In genomic region chr5:48511357-48511756, GRCm38 (mm10) we compare ENCODE assay signal across 20 mouse cellular contexts.
DNase-seq lines count a peak whose midpoint lies in the region; ATAC-seq and TF ChIP-seq lines count a peak whose summit lies in the region.
"Had no signal": no experiment of that assay in that cellular context is flagged by ENCODE, and none has a peak within 500 bp of the region (broad histone marks: within the 10 kb centered on the region; RNA-seq: fewer than 3 reads in every experiment).

No protein-coding gene starts in this region.

- no peaks in the 10 kb centered on the region for H3K27me3 ChIP-seq in lung, embryonic 14.5 days (ENCODE audit: insufficient read depth, low read length)
- H3K27me3 ChIP-seq in MEL (ENCODE audit: control insufficient read depth in 1 of 2, insufficient read depth in 2 of 2, low read length in 2 of 2), result no peaks in the 10 kb centered on the region
- H3K27me3 ChIP-seq: embryonic facial prominence, embryonic 12.5 days; forebrain, embryonic 13.5 days; forebrain, embryonic 15.5 days had no signal

- H3K27ac ChIP-seq in lung, embryonic 14.5 days (ENCODE audit: low read depth), result no peak overlapping the region
- peak overlapping the region; percentile 7; the same call in 1 of the 2 replicates for H3K27ac ChIP-seq in MEL (ENCODE audit: control insufficient read depth, low read depth, low read length)
- H3K27ac ChIP-seq: embryonic facial prominence, embryonic 10.5 days; embryonic facial prominence, embryonic 12.5 days; forebrain, embryonic 13.5 days; forebrain, embryonic 15.5 days had no signal

- H3K4me2 ChIP-seq in lung, embryonic 14.5 days, result no peak overlapping the region
- H3K4me2 ChIP-seq: embryonic facial prominence, embryonic 12.5 days; forebrain, embryonic 13.5 days; forebrain, embryonic 15.5 days had no signal

- no peak overlapping the region for H3K9ac ChIP-seq in lung, embryonic 14.5 days
- H3K9ac ChIP-seq in MEL (ENCODE audit: control insufficient read depth, low read depth, low read length, poor library complexity, severe bottlenecking), result no peak overlapping the region
- H3K9ac ChIP-seq: embryonic facial prominence, embryonic 12.5 days; forebrain, embryonic 13.5 days; forebrain, embryonic 15.5 days; forebrain, postnatal 0 days had no signal

- TF ChIP-seq RAD21 in MEL (IDR thresholded peaks at IDR 0.05; ENCODE audit: low read depth, low read length), result no peak

- TF ChIP-seq EP300 in MEL (IDR thresholded peaks at IDR 0.05; ENCODE audit: low read depth in 1 of 2, low read length in 2 of 2), result peak; percentile 72 to 78

- H3K9me3 ChIP-seq in lung, embryonic 14.5 days (ENCODE audit: low read depth, low read length), result no peaks in the 10 kb centered on the region
- H3K9me3 ChIP-seq in MEL (replicated peaks; ENCODE audit: insufficient read depth, low read length), result no peaks in the 10 kb centered on the region
- H3K9me3 ChIP-seq: embryonic facial prominence, embryonic 10.5 days; embryonic facial prominence, embryonic 12.5 days; forebrain, embryonic 13.5 days; forebrain, embryonic 15.5 days had no signal

- peak; percentile 30 for DNase-seq in lung, embryonic 14.5 days
- no peak for DNase-seq in lung, postnatal 10 days
- peak; percentile 76 for DNase-seq in MEL (ENCODE audit: low read depth, low spot score)
- DNase-seq in T-cell, adult 2 months (ENCODE audit: low spot score), result no peak
- DNase-seq: adrenal gland, adult 2 months; adrenal gland, postnatal 14 days; adrenal gland, postnatal 36 days; cerebellum, adult 11-12 months; cerebellum, adult 2 months; cerebellum, adult 9-10 months; cerebellum, postnatal 10 days; cerebellum, postnatal 25 days; forebrain, postnatal 0 days had no signal

- H3K79me2 ChIP-seq in MEL (ENCODE audit: control insufficient read depth, insufficient read depth, low read length, poor library complexity), result no peaks in the 10 kb centered on the region

- ATAC-seq in lung, embryonic 14.5 days (ENCODE audit: insufficient read depth), result no peak
- 0 out of 2 replicates have a peak, but pooled peaks have one; percentile 22 for ATAC-seq in common myeloid progenitor, adult 5-6 weeks (replicated peaks; ENCODE audit: low read depth, poor library complexity, severe bottlenecking)
- ATAC-seq in frontal cortex, adult (ENCODE audit: low TSS enrichment), result no peak
- ATAC-seq: forebrain, embryonic 13.5 days; forebrain, embryonic 15.5 days; forebrain, postnatal 0 days; Patski had no signal

- H3K4me3 ChIP-seq in lung, embryonic 14.5 days (ENCODE audit: low read depth, low read length), result no peak overlapping the region
- no peak overlapping the region for H3K4me3 ChIP-seq in MEL (ENCODE audit: control insufficient read depth in 1 of 2, insufficient read depth in 1 of 2, low read depth in 2 of 2, low read length in 2 of 2)
- H3K4me3 ChIP-seq: embryonic facial prominence, embryonic 10.5 days; embryonic facial prominence, embryonic 12.5 days; forebrain, embryonic 13.5 days; forebrain, embryonic 15.5 days had no signal

- no peaks in the 10 kb centered on the region for H3K36me3 ChIP-seq in lung, embryonic 14.5 days (ENCODE audit: insufficient read depth)
- H3K36me3 ChIP-seq in MEL (ENCODE audit: control insufficient read depth in 1 of 2, insufficient read depth in 2 of 2, low read length in 2 of 2), result peaks cover 0 to 28% of the 10 kb centered on the region in 2 experiments; a peak in 2 of 4 replicates
- H3K36me3 ChIP-seq: embryonic facial prominence, embryonic 10.5 days; embryonic facial prominence, embryonic 12.5 days; forebrain, embryonic 15.5 days had no signal

- WGBS in lung, embryonic 14.5 days, result 27% methylated on average over 1 of the region's 1 CpGs

- H3K4me1 ChIP-seq in lung, embryonic 14.5 days (ENCODE audit: insufficient read depth), result no peaks in the 10 kb centered on the region
- H3K4me1 ChIP-seq in MEL (ENCODE audit: control insufficient read depth in 1 of 2, insufficient read depth in 2 of 2, low read length in 2 of 2), result peaks cover 18 to 26% of the 10 kb centered on the region in 2 experiments
- H3K4me1 ChIP-seq: embryonic facial prominence, embryonic 10.5 days; embryonic facial prominence, embryonic 12.5 days; forebrain, embryonic 13.5 days; forebrain, embryonic 15.5 days had no signal

- TF ChIP-seq CTCF in lung, embryonic 14.5 days (IDR thresholded peaks at IDR 0.05; ENCODE audit: low read depth), result no peak
- TF ChIP-seq CTCF in MEL (IDR thresholded peaks at IDR 0.05 in 2 of 3, conservative IDR thresholded peaks at IDR 0.05 in 1 of 3; ENCODE audit: control insufficient read depth in 1 of 3, insufficient read depth in 1 of 3, low read depth in 2 of 3, low read length in 3 of 3, poor library complexity in 1 of 3, severe bottlenecking in 1 of 3), result no peak

- no peak for TF ChIP-seq POLR2A in MEL (IDR thresholded peaks at IDR 0.05; ENCODE audit: control insufficient read depth in 1 of 2, insufficient read depth in 1 of 2, low read depth in 1 of 2, low read length in 2 of 2, poor library complexity in 1 of 2)

TF ChIP-seq in MEL, 35 proteins besides CTCF, POLR2A, EP300 and RAD21:
- TF ChIP-seq ETS1 (IDR thresholded peaks at IDR 0.05; ENCODE audit: low read depth, low read length) (peak; percentile 54), GATA1 (IDR thresholded peaks at IDR 0.05; ENCODE audit: low read depth, low read length) (peak; percentile 84), MEF2A (IDR thresholded peaks at IDR 0.05; ENCODE audit: extremely low read depth, insufficient replicate concordance, low read depth, low read length, poor library complexity, severe bottlenecking) (no peak), RCOR1 (IDR thresholded peaks at IDR 0.05; ENCODE audit: low read depth, low read length) (peak; percentile 79), TCF12 (IDR thresholded peaks at IDR 0.05; ENCODE audit: low read depth, low read length) (peak; percentile 47)
TF ChIP-seq in MEL: peak in this region for 4.

Comparison
In these comparisons a context has a peak if more than half of its experiments do, and no peak if none do; other contexts are left out.
1. DNase-seq: peak in lung, embryonic 14.5 days (single experiment) and MEL (single experiment); none in lung, postnatal 10 days (single experiment) and T-cell, adult 2 months (single experiment).